Mouse (Mus musculus): ENCODE results near the gene Mrm3.

DNA sequence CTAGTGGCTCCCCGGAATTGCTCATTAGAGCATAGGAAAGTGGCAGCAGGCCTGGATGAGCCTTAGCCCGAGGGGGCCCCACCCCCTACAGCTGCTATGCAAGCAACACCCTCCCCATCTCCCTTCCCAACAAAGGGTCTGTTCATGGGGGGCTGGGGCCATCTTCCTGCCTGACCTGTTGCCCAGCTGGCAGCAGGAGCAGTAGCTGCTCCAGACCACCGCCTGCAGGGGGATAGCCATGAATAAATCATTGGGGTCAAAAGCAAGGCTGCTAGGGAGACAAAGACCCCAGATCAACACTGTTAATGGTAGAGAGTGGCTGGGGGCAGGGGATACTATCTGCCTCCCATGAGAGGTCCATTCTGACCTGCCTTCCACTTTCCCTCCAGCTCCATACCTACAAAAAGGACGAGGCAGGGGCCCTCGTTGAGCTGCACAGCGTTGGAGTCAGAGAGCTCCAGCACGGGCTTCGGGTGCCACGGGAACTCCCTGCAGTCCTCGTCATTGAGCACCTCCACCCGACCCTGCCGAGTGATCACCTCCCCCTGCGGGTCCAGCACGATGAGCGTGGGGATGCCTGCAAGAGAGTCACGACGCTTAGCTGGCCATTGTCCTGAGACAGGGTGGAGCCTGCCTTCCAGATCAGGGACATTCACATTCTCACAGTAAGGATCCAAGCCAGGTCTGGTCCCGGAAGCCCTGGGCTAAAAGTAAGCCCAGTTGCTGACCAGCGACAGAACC is 19.3 kb downstream of the Mrm3 start:
- TF ChIP-seq CTCF (IDR thresholded peaks at IDR 0.05; ENCODE audit: low read depth) = no peak
- TF ChIP-seq EP300 (IDR thresholded peaks at IDR 0.05; ENCODE audit: low read depth) = no peak
